Mouse (Mus musculus): Measurements from ENCODE around the gene Rbfox3. TPM values are rescaled to one million over a fixed set of nuclear protein-coding genes. Genes with fewer than 3 reads are reported as not detected.

Rbfox3 gene
- polyA plus RNA-seq, 1 experiment from 2014 or later, result 0.09 TPM

- H3K9ac ChIP-seq (ENCODE audit: low read length), result peak overlapping the region; percentile 27; the same call in 1 of the 2 replicates
- H3K9me3 ChIP-seq (ENCODE audit: control insufficient read depth, low read length), result no peaks in the 10 kb centered on the region
- WGBS, result under 1% methylated on average over 62 of the region's 90 CpGs
- H3K4me1 ChIP-seq (ENCODE audit: control insufficient read depth in 2 of 2, insufficient read depth in 2 of 2, low read length in 2 of 2), result peaks cover 12 to 21% of the 10 kb centered on the region in 2 experiments; a peak in 2 of 4 replicates
- no peaks in the 10 kb centered on the region for H3K36me3 ChIP-seq (ENCODE audit: control insufficient read depth, insufficient read depth, low read length)
- ATAC-seq (ENCODE audit: insufficient number of reproducible peaks, insufficient read depth, low FRiP score, low read depth), result no peak
- H3K27ac ChIP-seq (replicated peaks in 1 of 2; ENCODE audit: control insufficient read depth in 1 of 2, insufficient read depth in 1 of 2, low read depth in 2 of 2, low read length in 2 of 2), result no peak overlapping the region
- peaks cover 68% of the 10 kb centered on the region for H3K27me3 ChIP-seq (ENCODE audit: control insufficient read depth, insufficient read depth, low read length)
- H3K4me2 ChIP-seq (ENCODE audit: low read length), result peak overlapping the region; percentile 80
- H3K4me3 ChIP-seq (ENCODE audit: control insufficient read depth in 1 of 2, insufficient read depth in 1 of 2, low read depth in 1 of 2, low read length in 2 of 2), result peak overlapping the region; percentile 33 to 42
These were observed 2.2 kb downstream of the Rbfox3 start for GRCm38 (mm10) chr11:118908981-118909813.

- no peak for ATAC-seq (ENCODE audit: insufficient number of reproducible peaks, insufficient read depth, low FRiP score, low read depth)
These were observed 2.9 kb downstream of the Rbfox3 start for GRCm38 (mm10) chr11:118908431-118908980.

GRCm38 (mm10) chr11:118907471-118908401 lies 3.7 kb downstream of the Rbfox3 start:
- Histone ChIP-seq H3K4me3 (ENCODE audit: control insufficient read depth in 1 of 2, insufficient read depth in 1 of 2, low read depth in 1 of 2, low read length in 2 of 2) (no peak overlapping the region; a peak in 1 of 4 replicates), H3K4me1 (ENCODE audit: control insufficient read depth in 2 of 2, insufficient read depth in 2 of 2, low read length in 2 of 2) (peaks cover 9 to 18% of the 10 kb centered on the region in 2 experiments; a peak in 2 of 4 replicates), H3K9ac (ENCODE audit: low read length) (no peak overlapping the region), H3K27me3 (ENCODE audit: control insufficient read depth, insufficient read depth, low read length) (peaks cover 70% of the 10 kb centered on the region), H3K27ac (replicated peaks in 1 of 2; ENCODE audit: control insufficient read depth in 1 of 2, insufficient read depth in 1 of 2, low read depth in 2 of 2, low read length in 2 of 2) (no peak overlapping the region), H3K4me2 (ENCODE audit: low read length) (no peak overlapping the region), H3K9me3 (ENCODE audit: control insufficient read depth, low read length) (no peaks in the 10 kb centered on the region), H3K36me3 (ENCODE audit: control insufficient read depth, insufficient read depth, low read length) (no peaks in the 10 kb centered on the region)
- WGBS, result 2% methylated on average over 43 of the region's 43 CpGs
- ATAC-seq (ENCODE audit: insufficient number of reproducible peaks, insufficient read depth, low FRiP score, low read depth), result no peak

More at GRCm38 (mm10) chr11:118908431-118908980, 2.9 kb downstream of the Rbfox3 start:
- Histone ChIP-seq H3K9me3 (ENCODE audit: control insufficient read depth, low read length) (no peaks in the 10 kb centered on the region), H3K4me3 (ENCODE audit: control insufficient read depth in 1 of 2, insufficient read depth in 1 of 2, low read depth in 1 of 2, low read length in 2 of 2) (peak overlapping the region; percentile 33 to 42; a peak in 3 of 4 replicates), H3K9ac (ENCODE audit: low read length) (no peak overlapping the region), H3K4me1 (ENCODE audit: control insufficient read depth in 2 of 2, insufficient read depth in 2 of 2, low read length in 2 of 2) (peaks cover 12 to 21% of the 10 kb centered on the region in 2 experiments; a peak in 2 of 4 replicates), H3K27me3 (ENCODE audit: control insufficient read depth, insufficient read depth, low read length) (peaks cover 70% of the 10 kb centered on the region), H3K4me2 (ENCODE audit: low read length) (peak overlapping the region; percentile 80), H3K36me3 (ENCODE audit: control insufficient read depth, insufficient read depth, low read length) (no peaks in the 10 kb centered on the region), H3K27ac (replicated peaks in 1 of 2; ENCODE audit: control insufficient read depth in 1 of 2, insufficient read depth in 1 of 2, low read depth in 2 of 2, low read length in 2 of 2) (no peak overlapping the region)
- under 1% methylated on average over 52 of the region's 52 CpGs for WGBS

GRCm38 (mm10) chr11:118906824-118907470 lies 4.5 kb downstream of the Rbfox3 start:
- H3K36me3 ChIP-seq (ENCODE audit: control insufficient read depth, insufficient read depth, low read length), result no peaks in the 10 kb centered on the region
- no peak for ATAC-seq (ENCODE audit: insufficient number of reproducible peaks, insufficient read depth, low FRiP score, low read depth)
- 7% methylated on average over 23 of the region's 23 CpGs for WGBS
- no peak overlapping the region for H3K9ac ChIP-seq (ENCODE audit: low read length)
- H3K4me1 ChIP-seq (ENCODE audit: control insufficient read depth in 2 of 2, insufficient read depth in 2 of 2, low read length in 2 of 2), result peaks cover 6 to 16% of the 10 kb centered on the region in 2 experiments; a peak in 2 of 4 replicates
- peaks cover 70% of the 10 kb centered on the region for H3K27me3 ChIP-seq (ENCODE audit: control insufficient read depth, insufficient read depth, low read length)
- H3K9me3 ChIP-seq (ENCODE audit: control insufficient read depth, low read length), result no peaks in the 10 kb centered on the region
- H3K4me3 ChIP-seq (ENCODE audit: control insufficient read depth in 1 of 2, insufficient read depth in 1 of 2, low read depth in 1 of 2, low read length in 2 of 2), result no peak overlapping the region
- H3K4me2 ChIP-seq (ENCODE audit: low read length), result no peak overlapping the region
- no peak overlapping the region for H3K27ac ChIP-seq (replicated peaks in 1 of 2; ENCODE audit: control insufficient read depth in 1 of 2, insufficient read depth in 1 of 2, low read depth in 2 of 2, low read length in 2 of 2)

- no peaks in the 10 kb centered on the region for H3K9me3 ChIP-seq (ENCODE audit: control insufficient read depth, low read length)
- no peaks in the 10 kb centered on the region for H3K36me3 ChIP-seq (ENCODE audit: control insufficient read depth, insufficient read depth, low read length)
These were observed 5.1 kb downstream of the Rbfox3 start for GRCm38 (mm10) chr11:118906131-118906823.

GRCm38 (mm10) chr11:118905656-118906055 lies 5.7 kb downstream of the Rbfox3 start:
- Histone ChIP-seq H3K36me3 (ENCODE audit: control insufficient read depth, insufficient read depth, low read length) (no peaks in the 10 kb centered on the region), H3K9ac (ENCODE audit: low read length) (no peak overlapping the region), H3K4me2 (ENCODE audit: low read length) (no peak overlapping the region), H3K4me3 (ENCODE audit: control insufficient read depth in 1 of 2, insufficient read depth in 1 of 2, low read depth in 1 of 2, low read length in 2 of 2) (no peak overlapping the region), H3K4me1 (ENCODE audit: control insufficient read depth in 2 of 2, insufficient read depth in 2 of 2, low read length in 2 of 2) (peaks cover 0 to 16% of the 10 kb centered on the region in 2 experiments; a peak in 2 of 4 replicates), H3K27me3 (ENCODE audit: control insufficient read depth, insufficient read depth, low read length) (peaks cover 74% of the 10 kb centered on the region), H3K27ac (replicated peaks in 1 of 2; ENCODE audit: control insufficient read depth in 1 of 2, insufficient read depth in 1 of 2, low read depth in 2 of 2, low read length in 2 of 2) (no peak overlapping the region), H3K9me3 (ENCODE audit: control insufficient read depth, low read length) (no peaks in the 10 kb centered on the region)
- WGBS, result 56% methylated on average over 11 of the region's 11 CpGs
- ATAC-seq (ENCODE audit: insufficient number of reproducible peaks, insufficient read depth, low FRiP score, low read depth), result no peak

More at GRCm38 (mm10) chr11:118906131-118906823, 5.1 kb downstream of the Rbfox3 start:
- Histone ChIP-seq H3K27me3 (ENCODE audit: control insufficient read depth, insufficient read depth, low read length) (peaks cover 74% of the 10 kb centered on the region), H3K9ac (ENCODE audit: low read length) (no peak overlapping the region), H3K27ac (replicated peaks in 1 of 2; ENCODE audit: control insufficient read depth in 1 of 2, insufficient read depth in 1 of 2, low read depth in 2 of 2, low read length in 2 of 2) (no peak overlapping the region), H3K4me3 (ENCODE audit: control insufficient read depth in 1 of 2, insufficient read depth in 1 of 2, low read depth in 1 of 2, low read length in 2 of 2) (no peak overlapping the region), H3K4me1 (ENCODE audit: control insufficient read depth in 2 of 2, insufficient read depth in 2 of 2, low read length in 2 of 2) (peaks cover 4 to 16% of the 10 kb centered on the region in 2 experiments; a peak in 2 of 4 replicates), H3K4me2 (ENCODE audit: low read length) (no peak overlapping the region)
- no peak for ATAC-seq (ENCODE audit: insufficient number of reproducible peaks, insufficient read depth, low FRiP score, low read depth)
- WGBS, result 27% methylated on average over 12 of the region's 12 CpGs

Measured in heart, embryonic 14.5 days (tissue).